Mouse (Mus musculus) retina, postnatal 7 days (tissue): ENCODE measurements around the gene Slc4a5.

Experiments used
- DNase-seq: peaks from one replicate; pipeline ENCODE4 v3.0.0-alpha.2; 2012; ENCODE audit warnings: low read depth, low spot score

The Slc4a5 gene

GRCm38 (mm10) chr6:83350851-83351405 lies 131.3 kb downstream of the Slc4a5 start:
- no peak for DNase-seq

GRCm38 (mm10) chr6:83351490-83352160 lies 132.0 kb downstream of the Slc4a5 start:
- no peak for DNase-seq

- DNase-seq: no peak
Observed at GRCm38 (mm10) chr6:83352666-83353410, 133.2 kb downstream of the Slc4a5 start.
